Mouse (Mus musculus) large intestine, adult 2 months (tissue): Measurements from ENCODE around the gene P3h3. TPM values are rescaled to one million over a fixed set of nuclear protein-coding genes. Genes with fewer than 3 reads are reported as not detected.
A peak's percentile ranks its signal among the peaks of the same experiment; 100 is the strongest.
"Not testable (repeated sequence)": the region's sequence is repeated elsewhere in the genome, so short reads cannot be mapped to it uniquely, and the experiment has no call there.

Experiments
- DNase-seq: peaks from one replicate; pipeline ENCODE4 v3.0.0-alpha.2; 2012; ENCODE audit warnings: low read depth, low spot score
- WGBS: fragments of 180-500 bp; shearing (Covaris S2); methylation state at CpG from one replicate; pipeline ENCODE4 v1.1.7; 2018; 5-methylcytosine and 5-hydroxymethylcytosine counted together
- polyA plus RNA-seq: library from polyadenylated mRNA; depleted of rRNA; stranded (reverse); fragments of >200 nt; gene quantifications from 2 replicates; pipeline ENCODE4 v1.2.3, GENCODE M21; 2012

P3h3 gene
- polyA plus RNA-seq, 1 experiment, result 8.3 TPM

GRCm38 (mm10) chr6:124811701-124812560, 45.6 kb downstream of the P3h3 start:
- DNase-seq, result no peak
- 66% methylated on average over 24 of the region's 24 CpGs for WGBS

- no peak for DNase-seq
Measured at GRCm38 (mm10) chr6:124811403-124811665, 46.2 kb downstream of the P3h3 start.

GRCm38 (mm10) chr6:124810566-124811402, 46.8 kb downstream of the P3h3 start:
- DNase-seq, result not testable (repeated sequence)
- WGBS, result 73% methylated on average over 11 of the region's 11 CpGs

More at GRCm38 (mm10) chr6:124811403-124811665, 46.2 kb downstream of the P3h3 start:
- WGBS, result 18% methylated on average over 4 of the region's 4 CpGs

- 50% methylated on average over 14 of the region's 14 CpGs for WGBS
- no peak for DNase-seq
Measured at GRCm38 (mm10) chr6:124809775-124810538, 47.6 kb downstream of the P3h3 start.

- under 1% methylated on average over 35 of the region's 35 CpGs for WGBS
- DNase-seq, result no peak
Measured at GRCm38 (mm10) chr6:124809052-124809774, 48.3 kb downstream of the P3h3 start.

- 1% methylated on average over 29 of the region's 29 CpGs for WGBS
- DNase-seq, result no peak
Measured at GRCm38 (mm10) chr6:124808358-124809012, 49.1 kb downstream of the P3h3 start, which contains the start of gene Spsb2. Gene Spsb2 (plus strand): TSS chr6:124808661.

GRCm38 (mm10) chr6:124807986-124808357, 49.6 kb downstream of the P3h3 start:
- DNase-seq, result no peak
- WGBS, result 46% methylated on average over 6 of the region's 6 CpGs

GRCm38 (mm10) chr6:124807366-124807765, 50.2 kb downstream of the P3h3 start:
- DNase-seq, result no peak
- WGBS, result 71% methylated on average over 4 of the region's 4 CpGs

GRCm38 (mm10) chr6:124806446-124807140, 51.0 kb downstream of the P3h3 start:
- WGBS, result 75% methylated on average over 7 of the region's 7 CpGs
- no peak for DNase-seq

- peak; percentile 96 for DNase-seq
- under 1% methylated on average over 34 of the region's 34 CpGs for WGBS
Measured at GRCm38 (mm10) chr6:124805341-124806321, 51.9 kb downstream of the P3h3 start.

GRCm38 (mm10) chr6:124804341-124804740, 53.2 kb downstream of the P3h3 start:
- DNase-seq, result no peak
- 68% methylated on average over 3 of the region's 3 CpGs for WGBS

- WGBS, result 98% methylated on average over 4 of the region's 4 CpGs
- not testable (repeated sequence) for DNase-seq
Measured at GRCm38 (mm10) chr6:124803691-124804090, 53.9 kb downstream of the P3h3 start.

GRCm38 (mm10) chr6:124803061-124803460, 54.5 kb downstream of the P3h3 start:
- 75% methylated on average over 3 of the region's 3 CpGs for WGBS
- no peak for DNase-seq

- 11% methylated on average over 7 of the region's 9 CpGs for WGBS
Measured at GRCm38 (mm10) chr6:124802400-124802799, 55.2 kb downstream of the P3h3 start.

GRCm38 (mm10) chr6:124796200-124796599, 61.4 kb downstream of the P3h3 start:
- no peak for DNase-seq
- 23% methylated on average over 2 of the region's 2 CpGs for WGBS

More at GRCm38 (mm10) chr6:124802400-124802799, 55.2 kb downstream of the P3h3 start:
- DNase-seq, result not testable (repeated sequence)

GRCm38 (mm10) chr6:124795781-124796180, 61.8 kb downstream of the P3h3 start:
- WGBS, result 34% methylated on average over 4 of the region's 4 CpGs
- DNase-seq, result no peak

GRCm38 (mm10) chr6:124791911-124792310, 65.6 kb downstream of the P3h3 start:
- 88% methylated on average over 3 of the region's 3 CpGs for WGBS
- no peak for DNase-seq
